Mouse (Mus musculus): ENCODE results near the gene Rab17. TPM values are rescaled to one million over a fixed set of nuclear protein-coding genes. Genes with fewer than 3 reads are reported as not detected.

The Rab17 gene
- polyA plus RNA-seq, 1 experiment from 2014 or later, result 0.71 TPM

DNA sequence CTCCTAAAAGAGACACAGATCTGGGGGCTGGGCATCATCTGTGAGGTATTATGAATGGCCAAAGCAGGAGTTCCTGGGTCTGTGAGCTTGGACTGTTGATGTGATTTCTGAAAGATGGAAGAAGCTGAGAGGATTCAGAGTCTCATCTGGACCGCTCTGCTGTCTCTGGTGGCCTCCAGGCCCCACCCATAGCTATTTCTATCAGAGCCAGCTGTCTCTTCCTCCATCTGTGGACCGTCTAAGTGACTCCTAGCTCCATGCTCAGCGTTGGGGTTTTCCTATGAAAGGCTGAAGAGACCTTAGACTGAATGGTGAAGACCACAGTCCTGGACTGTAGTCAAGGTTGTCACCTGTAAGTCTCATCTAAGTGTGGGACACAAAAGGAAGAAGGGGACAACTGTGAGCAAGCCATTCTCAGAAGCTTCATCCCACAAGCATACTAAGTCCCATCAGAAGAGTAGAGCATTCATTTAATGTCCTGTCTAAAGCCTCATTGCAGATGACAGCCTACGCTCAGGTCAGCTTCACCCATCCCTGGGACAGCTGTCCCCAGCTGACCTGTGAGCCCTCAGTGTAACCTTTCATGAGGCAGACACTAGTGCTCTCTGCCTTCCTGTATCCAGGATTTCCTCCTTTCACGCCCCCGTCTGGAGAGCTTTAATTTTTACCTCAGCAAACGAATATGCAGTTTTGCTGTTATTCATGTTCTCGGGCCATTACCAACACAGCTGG lies 34.2 kb upstream of the Rab17 start:
- H3K4me2 ChIP-seq (replicated peaks), result no peak overlapping the region
- WGBS, result 90% methylated on average over 8 of the region's 8 CpGs
- no peaks in the 10 kb centered on the region for H3K36me3 ChIP-seq
- no peak overlapping the region for H3K27ac ChIP-seq
- H3K4me1 ChIP-seq, result peaks cover 23% of the 10 kb centered on the region
- ATAC-seq (ENCODE audit: low FRiP score), result no peak
- no peak overlapping the region for H3K4me3 ChIP-seq
- H3K9ac ChIP-seq, result no peak overlapping the region
- no peaks in the 10 kb centered on the region for H3K27me3 ChIP-seq
- no peaks in the 10 kb centered on the region for H3K9me3 ChIP-seq (replicated peaks)

GRCm38 (mm10) chr1:91002641-91003040 lies 33.2 kb upstream of the Rab17 start:
- no peak overlapping the region for H3K4me2 ChIP-seq (replicated peaks)
- 82% methylated on average over 3 of the region's 3 CpGs for WGBS

DNA sequence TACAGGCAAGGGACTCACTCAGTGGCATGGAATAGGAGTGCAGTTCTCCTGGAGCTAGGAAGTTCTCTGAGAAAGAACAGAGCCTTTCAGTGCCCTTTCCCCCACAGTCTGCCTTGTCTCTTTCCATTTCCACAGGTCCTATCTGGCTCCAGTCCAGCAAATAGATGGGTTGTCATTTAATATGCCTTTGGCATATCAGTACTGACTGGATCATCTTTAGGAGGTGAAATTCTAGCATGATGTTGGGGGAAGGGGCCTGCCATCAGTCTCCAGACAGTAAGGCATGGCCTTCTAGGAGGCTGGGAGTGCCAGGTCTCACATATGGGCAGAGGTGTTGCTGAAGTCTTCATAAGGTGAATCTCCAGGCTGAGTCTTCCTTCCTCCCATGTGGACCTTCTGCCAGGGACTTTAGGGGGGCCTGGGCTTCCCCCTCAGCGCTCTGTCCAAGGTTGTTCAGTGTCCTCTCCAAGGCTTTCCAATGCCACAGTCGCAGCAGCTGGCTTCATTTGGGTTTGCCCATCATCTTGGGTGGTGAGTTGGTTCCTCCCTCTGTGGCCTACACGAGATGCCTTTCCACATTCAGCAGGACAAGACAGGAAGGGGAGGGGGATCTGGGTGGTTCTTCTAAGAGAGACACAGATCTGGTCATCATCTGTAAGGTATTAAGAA lies 32.5 kb upstream of the Rab17 start:
- 77% methylated on average over 3 of the region's 3 CpGs for WGBS
- Histone ChIP-seq H3K4me1 (peaks cover 23% of the 10 kb centered on the region), H3K9ac (no peak overlapping the region), H3K27ac (no peak overlapping the region), H3K4me2 (replicated peaks) (no peak overlapping the region), H3K9me3 (replicated peaks) (no peaks in the 10 kb centered on the region), H3K36me3 (no peaks in the 10 kb centered on the region), H3K4me3 (no peak overlapping the region), H3K27me3 (no peaks in the 10 kb centered on the region)
- no peak for ATAC-seq (ENCODE audit: low FRiP score)

More at GRCm38 (mm10) chr1:91002641-91003040, 33.2 kb upstream of the Rab17 start:
- Histone ChIP-seq H3K9me3 (replicated peaks) (no peaks in the 10 kb centered on the region), H3K27me3 (no peaks in the 10 kb centered on the region), H3K27ac (no peak overlapping the region), H3K36me3 (no peaks in the 10 kb centered on the region), H3K4me3 (no peak overlapping the region), H3K9ac (no peak overlapping the region), H3K4me1 (peaks cover 23% of the 10 kb centered on the region)
- ATAC-seq (ENCODE audit: low FRiP score), result no peak

GRCm38 (mm10) chr1:91001101-91001500 lies 31.6 kb upstream of the Rab17 start:
- Histone ChIP-seq H3K4me1 (peaks cover 23% of the 10 kb centered on the region), H3K27me3 (no peaks in the 10 kb centered on the region), H3K4me2 (replicated peaks) (no peak overlapping the region), H3K36me3 (no peaks in the 10 kb centered on the region), H3K9me3 (replicated peaks) (no peaks in the 10 kb centered on the region), H3K9ac (no peak overlapping the region), H3K4me3 (no peak overlapping the region), H3K27ac (no peak overlapping the region)
- ATAC-seq (ENCODE audit: low FRiP score), result no peak
- WGBS, result 84% methylated on average over 3 of the region's 3 CpGs

- Histone ChIP-seq H3K9ac (peak overlapping the region; percentile 1; the same call in 1 of the 2 replicates), H3K9me3 (replicated peaks) (no peaks in the 10 kb centered on the region), H3K27ac (0 out of 2 replicates have a peak overlapping the region, but pooled peaks have one; percentile 40), H3K4me2 (replicated peaks) (peak overlapping the region; percentile 97), H3K4me1 (peaks cover 23% of the 10 kb centered on the region), H3K27me3 (no peaks in the 10 kb centered on the region), H3K4me3 (peak overlapping the region; percentile 66; the same call in 1 of the 2 replicates), H3K36me3 (no peaks in the 10 kb centered on the region)
- WGBS, result 77% methylated on average over 10 of the region's 10 CpGs
- ATAC-seq (ENCODE audit: low FRiP score), result no peak
These were observed 30.6 kb upstream of the Rab17 start for GRCm38 (mm10) chr1:90999911-91000601.

DNA sequence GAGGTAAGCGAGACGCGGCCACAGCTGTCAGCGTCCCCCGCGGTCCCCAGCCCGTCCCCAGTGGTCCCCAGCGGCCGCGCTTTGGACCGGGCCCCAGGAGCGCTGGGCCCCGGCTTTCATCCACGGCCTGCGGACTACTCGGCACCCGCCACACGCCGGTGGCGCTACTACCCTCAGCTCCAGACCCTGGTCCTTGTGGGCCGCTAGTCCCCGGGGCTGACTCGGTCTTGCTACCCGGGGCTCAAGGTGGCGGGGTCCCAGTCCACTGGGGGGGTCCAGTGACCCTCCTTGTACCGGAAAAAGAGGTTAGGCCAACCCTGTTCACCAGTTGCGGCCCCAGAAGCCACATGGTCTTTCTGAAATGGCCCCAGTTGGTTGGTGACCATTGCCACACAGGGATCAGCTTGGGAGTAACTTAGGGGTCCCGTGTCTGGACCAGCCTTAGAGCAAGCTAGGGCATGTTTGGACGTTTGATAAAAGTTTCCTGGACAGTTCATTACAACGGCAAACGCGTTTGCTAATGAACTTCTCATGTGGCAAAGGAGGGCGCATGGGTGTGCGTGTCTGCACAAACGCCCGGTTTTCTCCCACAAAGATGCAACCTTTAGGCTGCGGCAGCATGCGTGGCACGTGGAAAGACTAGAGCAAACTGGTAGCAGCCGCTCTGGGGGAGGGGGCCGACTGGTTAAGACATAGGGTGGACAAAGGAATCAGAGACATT lies 29.6 kb upstream of the Rab17 start:
- H3K9ac ChIP-seq, result peak overlapping the region; percentile 72
- ATAC-seq (ENCODE audit: low FRiP score), result peak; percentile 73
- H3K9me3 ChIP-seq (replicated peaks), result no peaks in the 10 kb centered on the region
- no peaks in the 10 kb centered on the region for H3K27me3 ChIP-seq
- 1% methylated on average over 41 of the region's 41 CpGs for WGBS
- H3K36me3 ChIP-seq, result no peaks in the 10 kb centered on the region
- H3K4me3 ChIP-seq, result peak overlapping the region; percentile 66
- H3K27ac ChIP-seq, result peak overlapping the region; percentile 12; the same call in 1 of the 2 replicates
- H3K4me2 ChIP-seq (replicated peaks), result peak overlapping the region; percentile 97
- H3K4me1 ChIP-seq, result peaks cover 23% of the 10 kb centered on the region

GRCm38 (mm10) chr1:90998268-90998890 lies 28.9 kb upstream of the Rab17 start, which contains the start of gene Lrrfip1:
Gene Lrrfip1 (plus strand): TSS chr1:90998737.
- H3K9ac ChIP-seq, result peak within 1 kb of the TSS; percentile 72
- peak; percentile 82 for ATAC-seq (ENCODE audit: low FRiP score)
- peak within 1 kb of the TSS; percentile 97 for H3K4me2 ChIP-seq (replicated peaks)
- H3K4me1 ChIP-seq, result peaks cover 23% of the 10 kb centered on the region
- H3K27ac ChIP-seq, result peak within 1 kb of the TSS; percentile 12; the same call in 1 of the 2 replicates
- H3K36me3 ChIP-seq, result no peaks in the 10 kb centered on the region
- WGBS, result 3% methylated on average over 58 of the region's 59 CpGs
- H3K27me3 ChIP-seq, result no peaks in the 10 kb centered on the region
- no peaks in the 10 kb centered on the region for H3K9me3 ChIP-seq (replicated peaks)
- H3K4me3 ChIP-seq, result peak within 1 kb of the TSS; percentile 66

DNA sequence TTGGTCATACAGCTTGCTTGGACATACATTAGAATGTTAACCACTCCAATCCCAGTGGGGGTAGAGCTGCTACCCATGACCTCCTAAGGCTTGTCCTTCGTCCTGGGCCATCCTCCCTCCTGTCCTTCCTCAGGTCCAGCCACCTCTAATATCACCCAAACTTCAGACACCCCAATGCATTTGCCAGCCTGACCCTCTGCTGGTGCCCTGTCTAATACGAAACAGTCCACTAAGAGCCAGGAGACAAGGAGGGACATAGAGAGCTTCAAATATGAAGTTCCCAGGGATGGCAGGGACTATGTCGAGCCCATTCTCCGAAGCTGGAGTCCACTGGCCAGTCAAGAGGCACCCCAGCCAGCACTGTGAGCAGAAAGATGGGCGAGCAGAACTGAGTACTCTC lies 28.2 kb upstream of the Rab17 start:
- Histone ChIP-seq H3K27ac (no peak overlapping the region), H3K4me1 (peaks cover 21% of the 10 kb centered on the region), H3K4me3 (no peak overlapping the region), H3K9ac (no peak overlapping the region), H3K9me3 (replicated peaks) (no peaks in the 10 kb centered on the region), H3K4me2 (replicated peaks) (no peak overlapping the region; the same call in 1 of the 2 replicates), H3K36me3 (no peaks in the 10 kb centered on the region), H3K27me3 (no peaks in the 10 kb centered on the region)
- WGBS, result 88% methylated on average over 5 of the region's 5 CpGs
- ATAC-seq (ENCODE audit: low FRiP score), result no peak

DNA sequence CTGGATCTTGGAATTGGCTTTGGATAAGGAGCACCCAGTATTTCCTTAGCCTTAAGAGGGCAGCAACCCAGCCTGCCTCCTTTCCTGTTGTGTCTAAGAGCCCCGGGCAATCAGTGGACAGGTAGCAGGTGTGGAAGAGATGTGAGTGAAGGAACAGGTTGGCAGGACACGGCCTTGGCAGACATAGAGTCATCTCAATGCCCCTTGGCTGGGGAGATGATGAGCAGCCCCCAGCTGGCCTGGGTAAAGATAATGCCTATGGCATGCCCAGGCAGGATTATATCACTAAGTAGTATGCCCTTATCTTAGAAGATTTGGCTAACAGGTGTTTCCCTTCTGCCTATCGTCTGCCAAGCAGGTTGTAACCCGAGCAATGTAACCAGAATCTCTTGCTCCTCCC lies 27.7 kb upstream of the Rab17 start:
- Histone ChIP-seq H3K9ac (no peak overlapping the region), H3K4me1 (peaks cover 20% of the 10 kb centered on the region), H3K4me2 (replicated peaks) (no peak overlapping the region), H3K9me3 (replicated peaks) (no peaks in the 10 kb centered on the region), H3K27ac (no peak overlapping the region), H3K4me3 (no peak overlapping the region), H3K27me3 (no peaks in the 10 kb centered on the region), H3K36me3 (no peaks in the 10 kb centered on the region)
- WGBS, result 78% methylated on average over 4 of the region's 4 CpGs
- ATAC-seq (ENCODE audit: low FRiP score), result no peak

- WGBS, result 96% methylated on average over 1 of the region's 1 CpGs
- Histone ChIP-seq H3K9me3 (replicated peaks) (no peaks in the 10 kb centered on the region), H3K27me3 (no peaks in the 10 kb centered on the region), H3K36me3 (no peaks in the 10 kb centered on the region), H3K4me1 (peaks cover 17% of the 10 kb centered on the region), H3K9ac (no peak overlapping the region), H3K27ac (no peak overlapping the region), H3K4me3 (no peak overlapping the region), H3K4me2 (replicated peaks) (no peak overlapping the region)
- ATAC-seq (ENCODE audit: low FRiP score), result no peak
These were observed 26.5 kb upstream of the Rab17 start for GRCm38 (mm10) chr1:90995916-90996315.

DNA sequence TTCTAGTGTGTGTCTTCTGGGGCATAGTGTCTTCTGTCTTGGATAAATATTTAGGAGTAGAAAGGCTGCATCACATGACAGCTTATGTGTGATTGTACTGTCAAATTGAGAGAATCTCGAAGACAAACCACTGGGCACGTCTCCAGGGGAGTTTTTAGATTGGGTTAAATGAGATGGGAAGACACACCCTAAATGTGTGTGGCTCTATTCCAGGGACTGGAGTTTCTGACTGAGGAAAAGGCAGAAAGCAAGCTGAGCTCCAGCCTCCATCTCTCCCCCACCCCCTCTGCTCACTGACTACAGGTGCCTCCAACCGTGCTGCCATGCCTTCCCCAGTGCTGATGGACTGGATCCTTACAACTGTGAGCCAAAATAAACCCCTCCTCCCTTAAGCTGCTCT lies 11.9 kb upstream of the Rab17 start:
- Histone ChIP-seq H3K4me2 (replicated peaks) (no peak overlapping the region), H3K27me3 (no peaks in the 10 kb centered on the region), H3K36me3 (no peaks in the 10 kb centered on the region), H3K4me1 (peaks cover 3% of the 10 kb centered on the region), H3K4me3 (no peak overlapping the region), H3K9ac (no peak overlapping the region), H3K9me3 (replicated peaks) (no peaks in the 10 kb centered on the region), H3K27ac (no peak overlapping the region)
- no peak for ATAC-seq (ENCODE audit: low FRiP score)
- WGBS, result 81% methylated on average over 3 of the region's 3 CpGs
